Mouse (Mus musculus) heart, embryonic 10.5 days (tissue): ENCODE measurements at regions not wholly inside any gene's neighbourhood (a gene's known extent, or its start where the extent isn't known, plus 50 kb on each side); places are given as distances from the start of the nearest gene placed in this dataset.
A peak's percentile ranks its signal among the peaks of the same experiment; 100 is the strongest.

ENCODE experiments used
- DNase-seq: peaks from one replicate; pipeline ENCODE4 v3.0.0-alpha.2; 2017; ENCODE audit warnings: low spot score
- H3K27ac ChIP-seq: fragments of 300-500 bp; sonication (generic); 2 replicates; pipeline ENCODE4 v1.5.1; 2016; ENCODE audit warnings: mild to moderate bottlenecking
- H3K27me3 ChIP-seq: fragments of 300-500 bp; sonication (generic); 2 replicates; pipeline ENCODE4 v1.6.1; 2016; ENCODE audit warnings: mild to moderate bottlenecking; ENCODE audit not compliant: poor library complexity, insufficient read depth, severe bottlenecking
- H3K36me3 ChIP-seq: fragments of 300-500 bp; sonication (generic); 2 replicates; pipeline ENCODE4 v1.6.1; 2016; ENCODE audit warnings: mild to moderate bottlenecking, moderate library complexity
- H3K4me1 ChIP-seq: fragments of 300-500 bp; sonication (generic); 2 replicates; pipeline ENCODE4 v1.6.1; 2016; ENCODE audit warnings: mild to moderate bottlenecking
- H3K4me3 ChIP-seq: fragments of 300-500 bp; sonication (generic); 2 replicates; pipeline ENCODE4 v1.5.1; 2016; ENCODE audit warnings: mild to moderate bottlenecking, moderate library complexity
- H3K9me3 ChIP-seq: fragments of 300-500 bp; sonication (generic); 2 replicates; pipeline ENCODE4 v1.6.1; 2016; ENCODE audit warnings: mild to moderate bottlenecking, moderate library complexity
- WGBS: fragments of 180-500 bp; shearing (Covaris S2); methylation state at CpG from one replicate; pipeline ENCODE4 v1.1.7; 2016; 5-methylcytosine and 5-hydroxymethylcytosine counted together

- H3K9me3 ChIP-seq: no peaks in the 10 kb centered on the region
- 59% methylated on average over 2 of the region's 2 CpGs for WGBS
- H3K27ac ChIP-seq: no peak overlapping the region
- DNase-seq: no peak
- no peaks in the 10 kb centered on the region for H3K36me3 ChIP-seq
- no peaks in the 10 kb centered on the region for H3K4me1 ChIP-seq
- no peaks in the 10 kb centered on the region for H3K27me3 ChIP-seq
- no peak overlapping the region for H3K4me3 ChIP-seq
Observed at GRCm38 (mm10) chr15:41920270-41920669, 1786.1 kb downstream of the 9330182O14Rik start.

GRCm38 (mm10) chr15:41936697-41937096, 1802.5 kb downstream of the 9330182O14Rik start:
- Histone ChIP-seq H3K4me3 (no peak overlapping the region), H3K27me3 (no peaks in the 10 kb centered on the region), H3K36me3 (no peaks in the 10 kb centered on the region; the same call in 1 of the 2 replicates), H3K9me3 (peaks cover 15% of the 10 kb centered on the region), H3K27ac (no peak overlapping the region), H3K4me1 (no peaks in the 10 kb centered on the region)
- 56% methylated on average over 2 of the region's 2 CpGs for WGBS
- DNase-seq: no peak

DNA sequence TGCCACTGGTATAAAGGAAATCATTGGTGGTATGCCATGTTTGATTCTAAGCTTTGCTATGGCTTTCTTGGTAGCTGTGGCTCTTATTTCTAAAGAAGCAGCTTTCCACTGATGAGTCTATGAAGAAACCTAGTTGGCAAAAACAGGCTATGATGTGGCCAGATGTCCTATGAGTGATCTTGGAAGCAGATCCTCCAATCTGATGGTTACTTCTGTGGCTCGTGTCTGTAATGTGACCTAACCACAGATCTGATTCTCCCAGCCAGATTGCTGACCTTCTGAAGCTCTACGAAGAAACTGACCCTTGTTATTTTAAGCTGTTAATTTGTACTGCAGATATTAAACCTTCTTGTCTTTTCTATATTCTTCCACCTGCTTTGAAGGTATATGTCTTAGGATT, 1811.1 kb downstream of the 9330182O14Rik start:
- H3K36me3 ChIP-seq: no peaks in the 10 kb centered on the region
- H3K27me3 ChIP-seq: no peaks in the 10 kb centered on the region
- WGBS: 81% methylated on average over 2 of the region's 2 CpGs
- H3K4me3 ChIP-seq: no peak overlapping the region
- H3K4me1 ChIP-seq: peaks cover 14% of the 10 kb centered on the region; the same call in 1 of the 2 replicates
- H3K9me3 ChIP-seq: no peaks in the 10 kb centered on the region
- DNase-seq: no peak
- H3K27ac ChIP-seq: no peak overlapping the region

- no peaks in the 10 kb centered on the region for H3K27me3 ChIP-seq
- no peak overlapping the region for H3K27ac ChIP-seq
- no peak overlapping the region for H3K4me3 ChIP-seq
- no peaks in the 10 kb centered on the region for H3K9me3 ChIP-seq
- H3K4me1 ChIP-seq: peaks cover 14% of the 10 kb centered on the region; the same call in 1 of the 2 replicates
- DNase-seq: no peak
- no peaks in the 10 kb centered on the region for H3K36me3 ChIP-seq
Observed at GRCm38 (mm10) chr15:41947888-41948287, 1813.7 kb downstream of the 9330182O14Rik start.

DNA sequence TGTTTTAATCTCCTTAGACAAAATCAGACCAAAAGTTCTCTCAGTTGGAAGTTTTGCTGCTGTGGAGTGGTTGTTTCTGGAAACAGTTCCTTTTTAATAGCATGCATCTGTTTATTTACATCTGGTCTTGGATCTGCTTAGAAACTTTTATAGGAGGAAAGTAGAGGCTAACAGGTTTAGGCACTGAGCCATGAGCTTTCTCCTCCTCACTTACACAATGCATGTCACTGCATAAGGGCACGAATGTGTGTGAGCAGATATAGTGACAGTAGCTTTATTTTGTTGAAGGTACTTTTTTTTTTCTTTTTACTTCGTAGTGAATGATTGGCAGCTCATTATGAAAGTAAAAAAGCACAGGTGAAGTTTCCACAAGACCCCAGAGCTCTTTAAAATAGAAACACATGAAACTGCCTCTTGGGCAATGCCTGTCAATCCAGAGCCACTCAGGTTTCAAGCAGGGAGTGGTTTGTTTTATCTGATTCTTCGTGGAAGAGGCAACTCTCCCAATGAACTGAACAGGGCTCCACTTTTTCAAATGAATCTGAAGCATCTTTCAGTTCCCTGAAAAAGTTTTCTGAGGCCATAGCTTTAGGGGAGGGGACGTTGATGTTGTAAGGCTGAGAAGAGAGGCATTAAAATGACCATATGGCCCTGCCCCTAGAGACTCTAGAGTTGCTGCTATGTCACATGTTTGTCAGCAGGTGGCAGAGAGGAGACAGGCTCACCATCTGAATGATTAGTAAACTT, 1814.4 kb downstream of the 9330182O14Rik start:
- 39% methylated on average over 4 of the region's 4 CpGs for WGBS
- Histone ChIP-seq H3K27ac (no peak overlapping the region), H3K9me3 (no peaks in the 10 kb centered on the region), H3K36me3 (no peaks in the 10 kb centered on the region), H3K4me1 (peaks cover 14% of the 10 kb centered on the region; the same call in 1 of the 2 replicates), H3K27me3 (no peaks in the 10 kb centered on the region), H3K4me3 (no peak overlapping the region)
- no peak for DNase-seq

DNA sequence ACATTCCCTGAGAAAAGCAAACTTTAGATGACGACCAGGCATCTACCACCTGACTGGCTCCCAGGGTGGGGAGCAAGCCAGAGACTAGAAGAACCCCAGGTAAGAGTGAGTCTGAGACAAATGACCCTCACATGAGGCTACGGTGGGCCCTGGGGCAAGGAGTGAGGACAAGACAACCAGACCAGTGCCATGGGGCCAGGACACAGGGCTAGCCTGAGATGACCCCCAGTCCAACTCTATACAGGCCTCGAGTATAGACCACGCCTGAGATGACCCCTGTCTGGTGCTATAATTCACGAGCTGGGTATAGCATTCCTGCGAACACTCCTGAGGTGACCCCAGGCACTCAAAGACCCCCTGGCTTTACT, 1814.9 kb downstream of the 9330182O14Rik start:
- DNase-seq: no peak
- 0 out of 2 replicates have a peak overlapping the region, but pooled peaks have one; percentile 0 for H3K27ac ChIP-seq

GRCm38 (mm10) chr15:41951276-41951675, 1817.1 kb downstream of the 9330182O14Rik start:
- WGBS: 49% methylated on average over 5 of the region's 5 CpGs
- Histone ChIP-seq H3K27ac (no peak overlapping the region), H3K4me3 (no peak overlapping the region), H3K27me3 (no peaks in the 10 kb centered on the region), H3K9me3 (no peaks in the 10 kb centered on the region), H3K4me1 (peaks cover 14% of the 10 kb centered on the region; the same call in 1 of the 2 replicates), H3K36me3 (no peaks in the 10 kb centered on the region)
- peak; percentile 77 for DNase-seq

More for the DNA sequence above, 1814.9 kb downstream of the 9330182O14Rik start:
- Histone ChIP-seq H3K4me3 (no peak overlapping the region), H3K27me3 (no peaks in the 10 kb centered on the region), H3K36me3 (no peaks in the 10 kb centered on the region), H3K4me1 (peaks cover 14% of the 10 kb centered on the region; the same call in 1 of the 2 replicates), H3K9me3 (no peaks in the 10 kb centered on the region)
- WGBS: 71% methylated on average over 6 of the region's 6 CpGs

- H3K27ac ChIP-seq: no peak overlapping the region
- DNase-seq: no peak
- H3K27me3 ChIP-seq: no peaks in the 10 kb centered on the region
- H3K9me3 ChIP-seq: no peaks in the 10 kb centered on the region
- no peaks in the 10 kb centered on the region for H3K4me1 ChIP-seq
- no peak overlapping the region for H3K4me3 ChIP-seq
- H3K36me3 ChIP-seq: no peaks in the 10 kb centered on the region
Observed at GRCm38 (mm10) chr15:41960597-41960996, 1826.4 kb downstream of the 9330182O14Rik start.

DNA sequence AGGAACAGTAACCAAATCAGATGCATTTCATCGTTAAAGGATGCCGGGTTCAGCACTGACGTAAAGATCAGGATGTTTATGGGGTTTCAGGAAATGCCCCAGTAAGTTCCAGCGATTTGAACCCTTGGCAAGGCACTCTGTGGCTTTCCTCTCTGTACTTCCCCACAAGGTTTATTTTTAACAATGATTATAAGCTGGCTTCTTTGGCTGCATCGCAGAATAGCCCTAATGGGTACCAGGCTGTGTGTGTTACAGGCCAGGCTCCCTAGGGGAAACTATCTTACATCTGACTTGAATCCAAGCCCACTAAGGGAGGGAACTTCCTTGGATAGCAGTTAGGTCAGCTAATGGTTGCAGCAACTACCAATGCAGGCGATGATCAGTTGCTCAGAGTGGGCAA, 1836.7 kb downstream of the 9330182O14Rik start:
- H3K27me3 ChIP-seq: no peaks in the 10 kb centered on the region
- no peak overlapping the region for H3K27ac ChIP-seq
- H3K4me1 ChIP-seq: no peaks in the 10 kb centered on the region
- 84% methylated on average over 6 of the region's 6 CpGs for WGBS
- H3K36me3 ChIP-seq: no peaks in the 10 kb centered on the region
- DNase-seq: no peak
- H3K4me3 ChIP-seq: no peak overlapping the region
- no peaks in the 10 kb centered on the region for H3K9me3 ChIP-seq

DNA sequence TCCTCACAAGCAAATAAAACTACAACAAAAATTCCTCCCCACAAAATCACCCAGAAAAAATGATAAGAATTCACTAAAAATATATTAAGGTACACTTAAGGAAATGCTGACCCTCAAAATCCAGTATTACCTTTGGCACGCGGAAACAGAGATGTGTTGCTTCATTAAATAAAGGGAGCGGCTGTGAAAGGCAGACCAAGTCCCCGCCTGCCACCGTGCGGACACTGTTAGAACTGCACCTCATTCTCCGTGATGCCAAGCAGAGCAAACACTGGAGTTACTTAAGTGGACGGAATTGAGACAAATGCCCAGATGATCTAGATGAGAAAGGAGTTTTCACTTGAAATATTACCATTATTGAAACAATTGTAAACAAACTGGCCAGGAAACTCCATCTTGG, 1839.1 kb downstream of the 9330182O14Rik start:
- Histone ChIP-seq H3K27ac (no peak overlapping the region), H3K4me1 (no peaks in the 10 kb centered on the region), H3K9me3 (no peaks in the 10 kb centered on the region), H3K36me3 (no peaks in the 10 kb centered on the region), H3K27me3 (no peaks in the 10 kb centered on the region), H3K4me3 (no peak overlapping the region)
- DNase-seq: peak; percentile 84
- WGBS: 8% methylated on average over 8 of the region's 8 CpGs

- Histone ChIP-seq H3K27me3 (no peaks in the 10 kb centered on the region), H3K4me1 (no peaks in the 10 kb centered on the region), H3K27ac (no peak overlapping the region), H3K36me3 (no peaks in the 10 kb centered on the region), H3K9me3 (no peaks in the 10 kb centered on the region), H3K4me3 (no peak overlapping the region)
- WGBS: 85% methylated on average over 2 of the region's 2 CpGs
- DNase-seq: no peak
Observed at GRCm38 (mm10) chr15:41977196-41977595, 1843.0 kb downstream of the 9330182O14Rik start.

DNA sequence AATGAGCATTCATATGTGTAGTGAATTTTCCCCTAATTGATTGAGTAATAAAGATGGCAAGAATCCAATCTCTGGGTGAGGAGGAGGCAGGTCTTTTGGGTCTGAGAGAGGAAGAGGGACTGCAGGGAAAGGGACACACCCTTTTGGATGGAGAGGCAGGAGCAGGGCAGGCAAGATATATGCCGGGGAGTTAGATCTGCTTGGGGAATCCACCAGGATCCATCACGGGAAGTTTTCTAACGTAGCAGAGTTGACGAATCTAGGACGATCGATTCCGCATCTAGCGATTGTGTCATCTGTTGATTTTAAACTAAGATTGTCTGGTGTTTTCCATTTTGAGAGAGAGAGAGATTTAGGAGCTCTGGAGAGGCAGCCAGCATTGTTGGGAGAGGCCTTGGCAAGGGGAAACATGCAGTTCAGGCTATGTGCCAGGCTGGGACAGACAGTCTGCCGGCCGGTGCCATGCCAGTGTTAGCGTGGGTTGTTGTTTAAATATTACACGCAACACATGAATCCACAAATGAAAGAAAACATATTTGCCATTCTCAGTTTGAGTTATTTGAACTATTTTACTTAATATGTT, 1843.6 kb downstream of the 9330182O14Rik start:
- Histone ChIP-seq H3K27me3 (no peaks in the 10 kb centered on the region), H3K27ac (no peak overlapping the region), H3K36me3 (no peaks in the 10 kb centered on the region), H3K4me3 (no peak overlapping the region), H3K9me3 (no peaks in the 10 kb centered on the region), H3K4me1 (no peaks in the 10 kb centered on the region)
- 87% methylated on average over 12 of the region's 12 CpGs for WGBS
- DNase-seq: no peak

- Histone ChIP-seq H3K27me3 (no peaks in the 10 kb centered on the region), H3K4me3 (no peak overlapping the region), H3K4me1 (no peaks in the 10 kb centered on the region), H3K27ac (no peak overlapping the region), H3K9me3 (no peaks in the 10 kb centered on the region), H3K36me3 (no peaks in the 10 kb centered on the region)
- DNase-seq: no peak
- 57% methylated on average over 6 of the region's 6 CpGs for WGBS
Observed at GRCm38 (mm10) chr15:41983261-41983660, 1849.1 kb downstream of the 9330182O14Rik start.
